Mouse (Mus musculus): ENCODE results near the gene Eef1e1.
"Not testable (repeated sequence)": the region's sequence is repeated elsewhere in the genome, so short reads cannot be mapped to it uniquely, and the experiment has no call there.

The Eef1e1 gene

GRCm38 (mm10) chr13:38624292-38624902 is 34.5 kb downstream of the Eef1e1 start:
- DNase-seq: no peak

- no peak for DNase-seq
Observed at GRCm38 (mm10) chr13:38623296-38623695, 35.6 kb downstream of the Eef1e1 start.

GRCm38 (mm10) chr13:38618001-38618630 is 40.7 kb downstream of the Eef1e1 start:
- not testable (repeated sequence) for DNase-seq

- no peak for DNase-seq
Observed at GRCm38 (mm10) chr13:38616887-38617286, 42.0 kb downstream of the Eef1e1 start.

GRCm38 (mm10) chr13:38615656-38616055 is 43.2 kb downstream of the Eef1e1 start:
- no peak for DNase-seq

- DNase-seq: no peak
Observed at GRCm38 (mm10) chr13:38614298-38614697, 44.6 kb downstream of the Eef1e1 start.

- DNase-seq: no peak
Observed at GRCm38 (mm10) chr13:38613583-38613982, 45.3 kb downstream of the Eef1e1 start.

GRCm38 (mm10) chr13:38612608-38613007 is 46.2 kb downstream of the Eef1e1 start:
- no peak for DNase-seq

- no peak for DNase-seq
Observed at GRCm38 (mm10) chr13:38612179-38612578, 46.7 kb downstream of the Eef1e1 start.

- DNase-seq: no peak
Observed at GRCm38 (mm10) chr13:38610336-38610735, 48.5 kb downstream of the Eef1e1 start.

GRCm38 (mm10) chr13:38607130-38607529 is 51.7 kb downstream of the Eef1e1 start:
- DNase-seq: no peak

GRCm38 (mm10) chr13:38605353-38605752 is 53.5 kb downstream of the Eef1e1 start:
- no peak for DNase-seq

- DNase-seq: no peak
Observed at GRCm38 (mm10) chr13:38602966-38603365, 55.9 kb downstream of the Eef1e1 start.

- DNase-seq: no peak
Observed at GRCm38 (mm10) chr13:38602243-38602832, 56.5 kb downstream of the Eef1e1 start.

- no peak for DNase-seq
Observed at GRCm38 (mm10) chr13:38600811-38601210, 58.0 kb downstream of the Eef1e1 start.

- no peak for DNase-seq
Observed at GRCm38 (mm10) chr13:38597076-38597475, 61.8 kb downstream of the Eef1e1 start.

- no peak for DNase-seq
Observed at GRCm38 (mm10) chr13:38596461-38596860, 62.4 kb downstream of the Eef1e1 start.

Measured in thymus, postnatal 4 days (tissue).